Mouse (Mus musculus) MEL (cell line): ENCODE measurements around the gene Rgs6. TPM values are rescaled to one million over a fixed set of nuclear protein-coding genes. Genes with fewer than 3 reads are reported as not detected.

Source experiments
- DNase-seq: peaks from one replicate; pipeline ENCODE4 v3.0.0; 2011; ENCODE audit warnings: low read depth, low spot score
- H3K27ac ChIP-seq: 2 replicates; pipeline ENCODE4 v1.5.1; 2012; ENCODE audit warnings: low read depth, mild to moderate bottlenecking, control low read depth, low read length, moderate library complexity; ENCODE audit not compliant: control insufficient read depth
- H3K27me3 ChIP-seq, 2 experiments: fragments of 150-350 bp in 1 of 2; sonication (generic) in 1 of 2; 2 replicates each; pipeline ENCODE4 v1.6.1; 2012; ENCODE audit warnings: low read length in 2 of 2, mild to moderate bottlenecking in 2 of 2, improper control_type of control experiment in 1 of 2, moderate library complexity in 1 of 2; ENCODE audit not compliant: insufficient read depth in 2 of 2, control insufficient read depth in 1 of 2
- H3K36me3 ChIP-seq, 2 experiments: 2 replicates each; pipeline ENCODE4 v1.6.1; 2012 to 2014; ENCODE audit warnings: low read length in 2 of 2, improper control_type of control experiment in 1 of 2, inconsistent platforms in 1 of 2, mild to moderate bottlenecking in 1 of 2; ENCODE audit not compliant: insufficient read depth in 2 of 2, control insufficient read depth in 1 of 2
- H3K4me1 ChIP-seq, 2 experiments: fragments of 150-350 bp in 1 of 2; sonication (generic) in 1 of 2; 2 replicates each; pipeline ENCODE4 v1.6.1; 2012; ENCODE audit warnings: low read length in 2 of 2, improper control_type of control experiment in 1 of 2, mild to moderate bottlenecking in 1 of 2; ENCODE audit not compliant: insufficient read depth in 2 of 2, control insufficient read depth in 1 of 2
- H3K4me3 ChIP-seq, 2 experiments: fragments of 150-350 bp in 1 of 2; sonication (generic) in 1 of 2; 2 replicates each; pipeline ENCODE4 v1.5.1; 2012; ENCODE audit warnings: low read depth in 2 of 2, low read length in 2 of 2, mild to moderate bottlenecking in 2 of 2, moderate library complexity in 2 of 2, control low read depth in 1 of 2, improper control_type of control experiment in 1 of 2; ENCODE audit not compliant: control insufficient read depth in 1 of 2, insufficient read depth in 1 of 2
- H3K79me2 ChIP-seq: 2 replicates; pipeline ENCODE4 v1.6.1; 2012; ENCODE audit warnings: mild to moderate bottlenecking, low read length, moderate library complexity; ENCODE audit not compliant: control insufficient read depth, poor library complexity, insufficient read depth
- H3K9ac ChIP-seq: 2 replicates; pipeline ENCODE4 v1.6.1; 2012; ENCODE audit warnings: low read depth, mild to moderate bottlenecking, control low read depth, low read length, moderate library complexity; ENCODE audit not compliant: control insufficient read depth, poor library complexity, severe bottlenecking
- H3K9me3 ChIP-seq: fragments of 150-350 bp; sonication (generic); replicated peaks from 2 replicates; pipeline ENCODE4 v1.6.1; 2012; ENCODE audit warnings: mild to moderate bottlenecking, low read length, improper control_type of control experiment, moderate library complexity; ENCODE audit not compliant: insufficient read depth
- BHLHE40 ChIP-seq: IDR thresholded peaks from 2 replicates; pipeline ENCODE4 v1.6.1; 2012; ENCODE audit warnings: low read depth, mild to moderate bottlenecking, inconsistent platforms, low read length, improper control_type of control experiment, borderline replicate concordance
- CTCF ChIP-seq, 3 experiments: IDR thresholded peaks in 2 of 3; conservative IDR thresholded peaks in 1 of 3; 2 replicates each; pipeline ENCODE4 v1.5.1; 2011 to 2012; ENCODE audit warnings: low read length in 3 of 3, low read depth in 2 of 3, mild to moderate bottlenecking in 2 of 3, improper control_type of control experiment in 1 of 3, inconsistent platforms in 1 of 3, mixed read lengths in 1 of 3, moderate library complexity in 1 of 3; ENCODE audit not compliant: control insufficient read depth in 1 of 3, insufficient read depth in 1 of 3, poor library complexity in 1 of 3, severe bottlenecking in 1 of 3
- E2F4 ChIP-seq: IDR thresholded peaks from 2 replicates; pipeline ENCODE4 v1.6.1; 2011; ENCODE audit warnings: low read depth, low read length, improper control_type of control experiment, borderline replicate concordance
- ELF1 ChIP-seq: IDR thresholded peaks from 2 replicates; pipeline ENCODE4 v1.6.1; 2014; ENCODE audit warnings: low read depth, mild to moderate bottlenecking, inconsistent platforms, low read length, improper control_type of control experiment, moderate library complexity
- GATA1 ChIP-seq: IDR thresholded peaks from 2 replicates; pipeline ENCODE4 v1.6.1; 2011; ENCODE audit warnings: low read depth, low read length, improper control_type of control experiment
- KAT2A ChIP-seq: conservative IDR thresholded peaks from 2 replicates; pipeline ENCODE4 v1.6.1; 2012; ENCODE audit warnings: low read depth, low read length, improper control_type of control experiment, inconsistent platforms
- MAX ChIP-seq: IDR thresholded peaks from 2 replicates; pipeline ENCODE4 v1.6.1; 2011; ENCODE audit warnings: low read length, improper control_type of control experiment
- MEF2A ChIP-seq: IDR thresholded peaks from 2 replicates; pipeline ENCODE4 v1.6.1; 2014; ENCODE audit warnings: low read depth, mild to moderate bottlenecking, inconsistent platforms, low read length, improper control_type of control experiment; ENCODE audit not compliant: poor library complexity, insufficient replicate concordance, severe bottlenecking; ENCODE audit errors: extremely low read depth
- MXI1 ChIP-seq: IDR thresholded peaks from 2 replicates; pipeline ENCODE4 v1.6.1; 2011; ENCODE audit warnings: mild to moderate bottlenecking, low read depth, low read length, improper control_type of control experiment
- MYB ChIP-seq: IDR thresholded peaks from 2 replicates; pipeline ENCODE4 v1.6.1; 2011; ENCODE audit warnings: mild to moderate bottlenecking, low read depth, low read length, improper control_type of control experiment
- NELFE ChIP-seq: IDR thresholded peaks from 2 replicates; pipeline ENCODE4 v1.6.1; 2011; ENCODE audit warnings: low read depth, low read length, improper control_type of control experiment
- NRF1 ChIP-seq: IDR thresholded peaks from 2 replicates; pipeline ENCODE4 v1.6.1; 2014; ENCODE audit warnings: low read depth, mild to moderate bottlenecking, inconsistent platforms, low read length, improper control_type of control experiment, moderate library complexity; ENCODE audit not compliant: poor library complexity, insufficient read depth, severe bottlenecking
- POLR2A ChIP-seq, 2 experiments: IDR thresholded peaks; 2 replicates each; pipeline ENCODE4 v1.6.1; 2011 to 2012; ENCODE audit warnings: low read length in 2 of 2, mild to moderate bottlenecking in 2 of 2, control low read depth in 1 of 2, improper control_type of control experiment in 1 of 2, low read depth in 1 of 2, moderate library complexity in 1 of 2; ENCODE audit not compliant: control insufficient read depth in 1 of 2, insufficient read depth in 1 of 2, poor library complexity in 1 of 2
- POLR2AphosphoS2 ChIP-seq: IDR thresholded peaks from 2 replicates; pipeline ENCODE4 v1.6.1; 2011; ENCODE audit warnings: low read length, improper control_type of control experiment
- TAL1 ChIP-seq: IDR thresholded peaks from 2 replicates; pipeline ENCODE4 v1.6.1; 2012; ENCODE audit warnings: mild to moderate bottlenecking, inconsistent platforms, low read length, moderate library complexity, mixed read lengths
- USF1 ChIP-seq: IDR thresholded peaks from 2 replicates; pipeline ENCODE4 v1.6.1; 2014; ENCODE audit warnings: low read depth, mild to moderate bottlenecking, inconsistent platforms, low read length, improper control_type of control experiment, moderate library complexity
- ZMIZ1 ChIP-seq: IDR thresholded peaks from 2 replicates; pipeline ENCODE4 v1.6.1; 2012; ENCODE audit warnings: low read depth, mild to moderate bottlenecking, inconsistent platforms, low read length, improper control_type of control experiment, moderate library complexity
- polyA plus RNA-seq, 2 experiments: library from polyadenylated mRNA; stranded (reverse) in 1 of 2; unstranded in 1 of 2; fragments of >175 nt in 1 of 2; fragments of >200 nt in 1 of 2; gene quantifications; 2 replicates each; pipeline versions ENCODE4 v1.2.1 to v1.2.4; 2012; ENCODE audit warnings: low replicate concordance in 2 of 2, low read depth in 1 of 2; ENCODE audit not compliant: insufficient read length in 2 of 2, insufficient read depth in 1 of 2, missing spikeins in 1 of 2
- total RNA-seq: library from RNA; depleted of rRNA; stranded (reverse); fragments of 300-350 nt; gene quantifications from 2 replicates; pipeline ENCODE4 v1.2.3, GENCODE M21; 2012

Gene Rgs6
- total and polyA plus RNA-seq, 3 experiments, result not detected

- no peaks in the 10 kb centered on the region for H3K36me3 ChIP-seq
- H3K4me1 ChIP-seq, result no peaks in the 10 kb centered on the region
- no peaks in the 10 kb centered on the region for H3K79me2 ChIP-seq
- H3K4me3 ChIP-seq, result no peak overlapping the region
- H3K9ac ChIP-seq, result no peak overlapping the region
- H3K27ac ChIP-seq, result no peak overlapping the region
- DNase-seq, result no peak
- TF ChIP-seq ELF1 (no peak), NRF1 (no peak), POLR2AphosphoS2 (no peak), MYB (no peak), KAT2A (no peak), POLR2A (IDR thresholded peaks at IDR 0.05; ENCODE audit: control insufficient read depth in 1 of 2, insufficient read depth in 1 of 2, low read depth in 1 of 2, low read length in 2 of 2, poor library complexity in 1 of 2) (no peak), BHLHE40 (no peak), E2F4 (no peak), TAL1 (no peak), ZMIZ1 (no peak), GATA1 (no peak), USF1 (no peak), CTCF (IDR thresholded peaks at IDR 0.05 in 2 of 3, conservative IDR thresholded peaks at IDR 0.05 in 1 of 3; ENCODE audit: control insufficient read depth in 1 of 3, insufficient read depth in 1 of 3, low read depth in 2 of 3, low read length in 3 of 3, poor library complexity in 1 of 3, severe bottlenecking in 1 of 3) (no peak), MEF2A (no peak), MAX (no peak), MXI1 (no peak)
- no peaks in the 10 kb centered on the region for H3K9me3 ChIP-seq
- H3K27me3 ChIP-seq, result peaks cover 0 to 3% of the 10 kb centered on the region in 2 experiments; a peak in 1 of 4 replicates
Observed at GRCm38 (mm10) chr12:83210294-83210693, 622.2 kb downstream of the Rgs6 start.

DNA sequence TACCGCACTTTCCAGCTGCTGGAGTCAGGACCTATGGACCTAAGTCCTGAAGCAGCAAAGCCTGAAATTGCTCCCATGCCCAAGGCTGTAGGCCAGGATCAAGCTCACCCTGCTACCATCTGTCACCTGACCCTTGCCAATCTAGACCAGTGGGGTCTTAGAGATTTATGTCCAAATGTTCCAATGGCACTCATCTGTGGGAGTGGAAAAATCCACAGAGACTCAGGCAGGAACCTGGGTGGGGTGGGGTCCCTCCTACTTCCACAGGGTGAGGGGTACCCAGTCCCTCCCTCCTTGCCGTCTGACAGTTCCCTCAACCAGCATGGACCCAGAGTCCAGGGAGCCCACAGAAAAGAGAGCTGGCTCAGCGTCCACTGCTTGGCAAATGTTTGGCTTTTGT, 622.6 kb downstream of the Rgs6 start:
- H3K27me3 ChIP-seq, result peaks cover 0 to 3% of the 10 kb centered on the region in 2 experiments; a peak in 1 of 4 replicates
- no peak for TF ChIP-seq NELFE
- TF ChIP-seq, all 39 proteins: peak for 0

More for the DNA sequence above, 622.6 kb downstream of the Rgs6 start:
- DNase-seq, result no peak
- Histone ChIP-seq H3K9me3 (no peaks in the 10 kb centered on the region), H3K27ac (no peak overlapping the region), H3K4me1 (no peaks in the 10 kb centered on the region), H3K79me2 (no peaks in the 10 kb centered on the region), H3K9ac (no peak overlapping the region), H3K36me3 (no peaks in the 10 kb centered on the region), H3K4me3 (no peak overlapping the region)
